Mouse (Mus musculus): ENCODE measurements around the gene Tspan4.

- TF ChIP-seq POLR2A (IDR thresholded peaks at IDR 0.05; ENCODE audit: insufficient read length, low read depth), result no peak
- no peak for TF ChIP-seq CEBPB (IDR thresholded peaks at IDR 0.05; ENCODE audit: insufficient read depth, poor library complexity, severe bottlenecking)
- peak; percentile 27 for TF ChIP-seq POLR2AphosphoS2 (IDR thresholded peaks at IDR 0.05; ENCODE audit: insufficient read length, low read depth)
- no peak for TF ChIP-seq MYOD1 (IDR thresholded peaks at IDR 0.05; ENCODE audit: control insufficient read depth in 1 of 3, insufficient read length in 2 of 3, low read depth in 2 of 3)
- TF ChIP-seq TCF12 (IDR thresholded peaks at IDR 0.05; ENCODE audit: insufficient read depth, poor library complexity, severe bottlenecking), result no peak
- TF ChIP-seq MAX (IDR thresholded peaks at IDR 0.05; ENCODE audit: low read depth), result no peak
Measured at GRCm38 (mm10) chr7:141492738-141493137, 17.7 kb downstream of the Tspan4 start.

Measured in myocyte (in vitro differentiated cells).